9 mouse cellular contexts compared by ENCODE assay signal in the genomic region with DNA sequence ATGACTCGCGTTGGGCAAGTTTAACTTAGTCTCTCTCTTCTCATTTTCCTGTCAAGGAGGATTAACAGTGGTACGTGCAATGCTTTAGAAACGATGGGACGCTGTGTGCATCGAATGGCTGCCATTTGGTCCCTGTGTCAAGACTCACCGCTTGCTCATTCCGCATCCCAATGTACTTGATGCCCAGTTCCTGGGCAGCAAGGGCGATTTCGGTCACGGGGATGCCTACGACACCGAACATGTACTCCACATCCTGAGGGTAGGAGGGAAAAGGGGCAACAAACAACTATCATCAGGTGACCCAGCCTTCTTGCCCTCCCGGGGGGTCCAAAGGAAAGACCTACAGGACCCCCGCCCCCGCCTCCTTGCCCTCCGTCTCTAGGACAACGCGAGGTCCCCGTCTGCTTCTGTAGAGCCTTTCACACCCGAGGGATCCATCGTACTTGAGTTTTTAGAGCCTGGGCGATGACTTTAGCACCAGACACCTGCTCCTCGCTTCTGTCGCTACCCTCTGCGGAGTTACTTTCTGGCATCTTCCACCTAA. TPM values are rescaled to one million over a fixed set of nuclear protein-coding genes. Genes with fewer than 3 reads are reported as not detected.
DNase-seq lines count a peak whose midpoint lies in the region; ATAC-seq and TF ChIP-seq lines count a peak whose summit lies in the region.
"Had no signal": no experiment of that assay in that cellular context is flagged by ENCODE, and none has a peak within 500 bp of the region (broad histone marks: within the 10 kb centered on the region; RNA-seq: fewer than 3 reads in every experiment).

A gene (minus strand): TSS at position 533 of the 544 bp plus-strand sequence.

- no peaks in the 10 kb centered on the region for H3K36me3 ChIP-seq in hindbrain, embryonic 13.5 days
- H3K36me3 ChIP-seq in midbrain, embryonic 10.5 days: no peaks in the 10 kb centered on the region

- peak within 1 kb of the TSS; percentile 71 for H3K4me3 ChIP-seq in layer of hippocampus, adult 2 months
- H3K4me3 ChIP-seq in hindbrain, embryonic 13.5 days: peak within 1 kb of the TSS; percentile 61
- peak within 1 kb of the TSS; percentile 72 for H3K4me3 ChIP-seq in midbrain, embryonic 10.5 days

- H3K27me3 ChIP-seq in hindbrain, embryonic 13.5 days: no peaks in the 10 kb centered on the region
- no peaks in the 10 kb centered on the region for H3K27me3 ChIP-seq in midbrain, embryonic 10.5 days (ENCODE audit: low read depth, poor library complexity, severe bottlenecking)

- 4% methylated on average over 26 of the region's 26 CpGs for WGBS in hindbrain, embryonic 13.5 days
- WGBS in midbrain, embryonic 10.5 days: 5% methylated on average over 26 of the region's 26 CpGs

- peak within 1 kb of the TSS; percentile 73 for H3K9ac ChIP-seq in hindbrain, embryonic 13.5 days

- ATAC-seq in hindbrain, embryonic 13.5 days (ENCODE audit: low FRiP score): no peak; the same call in 1 of the 2 replicates
- ATAC-seq in activated CD4-positive, CD25-positive, alpha-beta regulatory T cell, adult 4 months: no peak

- no peak for DNase-seq in layer of hippocampus, adult 2 months (ENCODE audit: low spot score in 2 of 2)
- no peak for DNase-seq in layer of hippocampus, postnatal 10 days (ENCODE audit: low spot score in 2 of 2)
- DNase-seq in cerebellum, postnatal 10 days: peak; percentile 59 to 60
- no peak for DNase-seq in midbrain, embryonic 10.5 days (ENCODE audit: low spot score)
- no peak for DNase-seq in layer of hippocampus, adult 9-10 months (ENCODE audit: low spot score)
- DNase-seq in adrenal gland, postnatal 10 days: no peak

- peaks cover 16% of the 10 kb centered on the region for H3K4me1 ChIP-seq in hindbrain, embryonic 13.5 days (replicated peaks)
- peaks cover 18% of the 10 kb centered on the region for H3K4me1 ChIP-seq in midbrain, embryonic 10.5 days

- TF ChIP-seq CTCF in layer of hippocampus, adult 2 months (conservative IDR thresholded peaks at IDR 0.05): no peak

- H3K4me2 ChIP-seq in hindbrain, embryonic 13.5 days: peak within 1 kb of the TSS; percentile 74

- no peaks in the 10 kb centered on the region for H3K9me3 ChIP-seq in hindbrain, embryonic 13.5 days
- no peaks in the 10 kb centered on the region for H3K9me3 ChIP-seq in midbrain, embryonic 10.5 days (replicated peaks)

- peak within 1 kb of the TSS; percentile 87 for H3K27ac ChIP-seq in layer of hippocampus, adult 2 months
- peak within 1 kb of the TSS; percentile 89 for H3K27ac ChIP-seq in hindbrain, embryonic 13.5 days
- peak within 1 kb of the TSS; percentile 89 for H3K27ac ChIP-seq in midbrain, embryonic 10.5 days (replicated peaks)

RNA-seq across cellular contexts. Expression of the gene that starts here (rescaled TPM):
- total RNA-seq in layer of hippocampus, adult 2 months (2021): under 1 TPM in 1 of 2 experiments, not detected in 1; 0.95 TPM
- not detected for total RNA-seq in layer of hippocampus, postnatal 10 days (2021)
- polyA plus RNA-seq in hindbrain, embryonic 13.5 days (2015; fragmentation: Nextera tagmentation; extraction: Ambion mirVana): 0.61 and 1.7 TPM in 2 replicates
- polyA plus RNA-seq in midbrain, embryonic 10.5 days (2016; fragmentation: Nextera tagmentation; extraction: Ambion mirVana): 0.12 and 1.4 TPM in 2 replicates
- 1 to 10 TPM; 4.6 to 7.4 TPM for total RNA-seq in adrenal gland, postnatal 10 days (2021)
- not detected for polyA plus RNA-seq in activated CD4-positive, CD25-positive, alpha-beta regulatory T cell, adult 4 months (2017; shearing (Covaris generic))
- total RNA-seq: neutrophil, adult 5-6 weeks had no signal

Comparison
In these comparisons a context has a peak if more than half of its experiments do, and no peak if none do; other contexts are left out.
1. DNase-seq: peak in cerebellum, postnatal 10 days (2 of 2); none in layer of hippocampus, adult 2 months (0 of 2), layer of hippocampus, postnatal 10 days (0 of 2), midbrain, embryonic 10.5 days (single experiment), layer of hippocampus, adult 9-10 months (single experiment) and adrenal gland, postnatal 10 days (single experiment).
2. Peak in every context shown above with its lines, with median percentiles within 50 percentile points of each other: H3K27ac ChIP-seq and H3K4me3 ChIP-seq.